Mouse (Mus musculus): ENCODE results near the gene Clic5.

DNA sequence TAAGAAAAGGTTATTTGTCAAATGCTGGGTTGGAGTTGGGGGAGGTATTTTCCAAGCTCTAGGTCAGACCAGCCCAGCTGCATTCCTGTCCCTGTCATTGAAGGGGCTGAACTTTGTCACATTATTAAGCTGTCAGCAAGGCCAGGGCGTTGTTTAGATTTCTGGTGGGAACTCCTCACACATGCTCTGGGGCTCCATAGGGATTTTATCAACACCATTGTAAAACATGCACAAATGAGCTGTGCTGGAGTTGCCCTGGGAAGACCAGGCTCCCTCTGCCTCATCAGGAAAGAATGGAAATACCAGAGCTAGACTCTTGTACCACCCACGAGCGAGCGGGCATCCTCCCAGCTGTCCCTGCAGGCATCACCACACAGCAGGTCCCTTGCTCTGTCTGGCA lies 112.3 kb downstream of the Clic5 start:
- TF ChIP-seq POLR2A (IDR thresholded peaks at IDR 0.05; ENCODE audit: borderline replicate concordance, control insufficient read depth, low read depth, low read length) (no peak), CTCF (IDR thresholded peaks at IDR 0.05; ENCODE audit: control insufficient read depth, insufficient read depth, low read length) (no peak)

Measured in bone marrow, adult 2 months (tissue).